Mouse (Mus musculus) lung, adult 10 weeks (tissue): ENCODE results near the gene Gm7137. TPM values are rescaled to one million over a fixed set of nuclear protein-coding genes. Genes with fewer than 3 reads are reported as not detected.

ENCODE experiments used
- polyA plus RNA-seq: library from polyadenylated mRNA; stranded (reverse); fragments of 350-450 nt; fragmentation: Illumina TruSeq; extraction: RNeasy Lipid Tissue Mini Kit (QIAGEN cat#74804); gene quantifications from one replicate; pipeline ENCODE4 v1.2.3, GENCODE M21; 2014; ENCODE audit warnings: low read depth, low replicate concordance; ENCODE audit not compliant: insufficient read depth

The Gm7137 gene
- polyA plus RNA-seq: not detected

DNA sequence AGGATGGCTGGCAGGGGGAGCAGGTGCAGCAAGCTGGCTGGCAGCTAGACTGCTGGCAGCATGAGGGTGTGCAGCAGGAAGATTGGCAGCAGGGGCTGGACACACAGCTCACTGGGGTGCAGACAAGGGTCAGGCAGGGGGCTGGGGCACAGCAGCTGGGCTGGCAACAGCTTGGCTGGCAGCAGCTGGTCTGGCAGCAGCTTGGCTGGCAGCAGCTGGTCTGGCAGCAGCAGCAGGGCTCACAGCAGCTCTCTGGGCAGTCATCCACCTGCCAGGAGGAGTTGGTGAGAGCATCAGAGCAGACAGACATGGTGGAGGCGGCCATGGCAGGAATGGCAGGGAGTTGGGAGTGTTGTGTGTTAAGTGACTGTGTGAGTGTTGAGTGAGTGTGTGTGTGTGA is at the start of gene Gm7137:
Gene Gm7137, minus strand, starts transcription at position 325 of the 400 bp plus-strand sequence.

DNA sequence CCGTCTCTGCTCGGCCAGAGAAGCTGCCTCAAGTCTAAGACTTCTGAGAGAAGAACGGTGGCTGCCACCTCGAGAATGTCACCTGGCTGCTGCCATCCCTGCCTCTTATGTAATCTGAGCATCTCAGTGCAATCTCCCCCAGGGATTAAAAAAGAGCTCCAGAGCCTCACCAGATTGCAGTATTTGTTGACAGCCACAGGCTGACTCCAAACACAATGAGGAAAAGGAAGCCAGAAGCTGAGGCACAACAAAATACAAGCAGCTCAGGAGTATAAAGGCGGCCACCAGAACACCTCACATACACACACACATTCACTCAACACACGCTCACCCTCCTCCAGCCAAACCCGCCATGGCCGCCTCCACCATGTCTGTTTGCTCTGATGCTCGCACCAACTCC is 47.6 kb upstream of the Gm7137 start, which contains the start of gene Krtap10-10:
Gene Krtap10-10, plus strand, starts transcription at position 301 of the 400 bp plus-strand sequence.

DNA sequence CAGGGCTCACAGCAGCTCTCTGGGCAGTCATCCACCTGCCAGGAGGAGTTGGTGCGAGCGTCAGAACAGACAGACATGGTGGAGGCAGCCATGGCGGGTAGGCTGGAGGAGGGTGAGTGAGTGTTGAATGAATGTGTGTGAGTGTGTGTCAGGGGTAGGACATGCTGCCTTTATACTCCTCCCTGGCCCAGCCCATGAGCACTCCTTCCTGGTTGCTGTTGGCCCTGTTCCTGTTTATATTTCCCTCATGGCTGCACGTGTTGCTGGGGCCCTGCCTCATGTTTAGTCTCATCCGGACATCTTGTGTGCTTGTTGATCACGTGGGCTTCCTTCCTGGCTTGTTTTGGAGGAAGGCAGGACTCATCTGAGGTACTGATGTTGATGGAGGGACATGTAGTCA is 39.0 kb upstream of the Gm7137 start, which contains the start of gene Krtap10-4:
Gene Krtap10-4, minus strand, starts transcription at position 145 of the 400 bp plus-strand sequence.

DNA sequence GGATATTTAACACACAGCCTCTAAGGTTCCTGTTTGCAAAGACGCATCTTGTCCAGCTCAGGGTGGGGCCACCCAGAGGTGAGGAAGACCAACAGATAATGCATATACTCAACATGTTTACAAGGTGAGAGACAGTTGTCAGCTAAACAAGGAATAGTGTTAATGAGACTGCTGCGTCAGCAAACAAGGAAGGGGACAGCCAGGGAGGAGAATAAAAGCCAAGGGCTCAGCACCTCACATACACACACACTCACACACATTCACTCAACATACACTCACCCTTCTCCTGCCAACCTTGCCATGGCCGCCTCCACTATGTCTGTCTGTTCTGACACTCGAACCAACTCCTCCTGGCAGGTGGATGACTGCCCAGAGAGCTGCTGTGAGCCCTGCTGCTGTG is 26.4 kb upstream of the Gm7137 start, which contains the start of gene Gm2696:
Gene Gm2696, plus strand, starts transcription at position 301 of the 400 bp plus-strand sequence.

DNA sequence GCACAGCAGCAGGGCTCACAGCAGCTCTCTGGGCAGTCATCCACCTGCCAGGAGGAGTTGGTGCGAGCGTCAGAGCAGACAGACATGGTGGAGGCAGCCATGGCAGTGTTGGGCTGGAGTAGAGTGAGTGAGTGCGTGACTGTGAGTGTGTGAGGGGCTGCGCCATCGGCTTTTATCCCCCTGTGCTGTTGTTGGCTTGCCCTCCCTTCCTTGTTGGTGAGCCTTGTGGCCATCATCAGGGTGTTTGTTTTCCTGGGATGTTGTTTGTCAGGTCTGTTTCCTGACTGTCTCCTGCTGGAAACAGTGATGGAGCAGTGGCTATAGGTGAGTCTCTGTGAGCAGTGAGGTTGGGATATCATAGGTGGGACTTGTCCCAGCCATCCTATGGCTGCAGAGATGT is 23.7 kb upstream of the Gm7137 start, which contains the start of gene Gm9507:
Gene Gm9507, minus strand, starts transcription at position 101 of the 400 bp plus-strand sequence.

DNA sequence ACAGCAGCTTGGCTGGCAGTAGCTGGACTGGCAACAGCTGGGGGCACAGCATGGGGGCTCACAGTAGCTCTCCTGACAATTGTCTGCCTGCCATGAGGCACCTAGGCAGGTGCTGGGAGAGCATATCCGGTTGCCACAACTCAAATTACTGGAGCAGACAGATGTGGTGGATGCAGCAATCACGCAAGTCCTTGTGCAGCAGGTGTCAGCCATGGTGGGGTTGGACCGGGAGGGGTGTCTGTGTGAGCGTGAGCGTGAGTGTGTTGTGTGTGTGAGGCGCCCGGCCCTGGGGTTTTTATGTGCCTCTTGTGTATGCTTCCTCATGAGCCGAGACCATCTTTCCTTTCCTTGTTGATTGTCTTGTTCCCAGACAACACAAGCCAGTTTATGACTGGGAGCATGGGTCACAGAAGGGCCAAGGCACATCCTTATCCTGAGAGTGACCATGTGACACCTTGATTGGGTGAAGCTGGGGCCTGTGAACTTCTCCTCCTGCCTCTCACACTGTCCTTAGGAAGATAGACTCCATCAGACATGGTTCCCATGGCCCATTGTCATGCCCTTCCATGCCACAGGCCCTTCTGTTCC is 11.0 kb upstream of the Gm7137 start, which contains the start of gene Gm19668:
Gene Gm19668, minus strand, starts transcription at position 213 of the 588 bp plus-strand sequence.

DNA sequence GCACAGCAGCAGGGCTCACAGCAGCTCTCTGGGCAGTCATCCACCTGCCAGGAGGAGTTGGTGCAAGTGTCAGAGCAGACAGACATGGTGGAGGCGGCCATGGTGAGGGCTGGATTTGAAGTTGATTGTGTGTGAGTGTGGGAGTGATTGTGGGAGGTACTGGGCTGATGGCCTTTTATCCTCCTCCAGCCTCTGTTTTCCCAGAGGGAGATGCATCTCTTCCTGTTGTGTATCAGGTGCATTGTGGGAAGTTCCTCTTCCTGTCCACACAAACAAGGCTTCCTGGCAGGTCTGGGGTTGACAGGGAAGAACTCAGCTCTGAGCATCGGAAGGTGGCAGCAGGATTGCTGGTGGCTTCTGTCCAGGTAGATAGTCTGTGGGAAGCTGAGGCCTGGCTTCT is 7.0 kb upstream of the Gm7137 start, which contains the start of gene Gm9639:
Gene Gm9639, minus strand, starts transcription at position 101 of the 400 bp plus-strand sequence.

DNA sequence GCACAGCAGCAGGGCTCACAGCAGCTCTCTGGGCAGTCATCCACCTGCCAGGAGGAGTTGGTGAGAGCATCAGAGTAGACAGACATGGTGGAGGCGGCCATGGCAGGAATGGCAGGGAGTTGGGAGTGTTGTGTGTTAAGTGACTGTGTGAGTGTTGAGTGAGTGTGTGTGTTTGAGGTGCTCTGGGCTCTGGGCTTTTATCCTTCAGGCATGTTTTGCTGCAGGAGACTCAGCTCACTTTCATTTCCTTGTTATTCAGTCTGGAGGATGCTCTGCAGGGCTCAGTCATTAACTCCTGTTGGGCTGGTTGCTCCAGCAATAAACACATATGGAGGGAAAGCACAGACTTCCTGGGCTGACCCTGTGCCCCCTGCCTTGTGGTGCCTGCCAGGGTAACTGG is 5.6 kb downstream of the Gm7137 start, which contains the start of gene Gm3250:
Gene Gm3250, minus strand, starts transcription at position 101 of the 400 bp plus-strand sequence.

DNA sequence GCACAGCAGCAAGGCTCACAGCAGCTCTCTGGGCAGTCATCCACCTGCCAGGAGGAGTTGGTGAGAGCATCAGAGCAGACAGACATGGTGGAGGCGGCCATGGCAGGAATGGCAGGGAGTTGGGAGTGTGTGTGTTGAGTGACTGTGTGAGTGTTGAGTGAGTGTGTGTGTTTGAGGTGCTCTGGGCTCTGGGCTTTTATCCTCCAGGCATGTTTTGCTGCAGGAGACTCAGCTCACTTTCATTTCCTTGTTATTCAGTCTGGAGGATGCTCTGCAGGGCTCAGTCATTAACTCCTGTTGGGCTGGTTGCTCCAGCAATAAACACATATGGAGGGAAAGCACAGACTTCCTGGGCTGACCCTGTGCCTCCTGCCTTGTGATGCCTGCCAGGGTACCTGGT is 11.2 kb downstream of the Gm7137 start, which contains the start of gene Gm7138:
Gene Gm7138, minus strand, starts transcription at position 101 of the 400 bp plus-strand sequence.

DNA sequence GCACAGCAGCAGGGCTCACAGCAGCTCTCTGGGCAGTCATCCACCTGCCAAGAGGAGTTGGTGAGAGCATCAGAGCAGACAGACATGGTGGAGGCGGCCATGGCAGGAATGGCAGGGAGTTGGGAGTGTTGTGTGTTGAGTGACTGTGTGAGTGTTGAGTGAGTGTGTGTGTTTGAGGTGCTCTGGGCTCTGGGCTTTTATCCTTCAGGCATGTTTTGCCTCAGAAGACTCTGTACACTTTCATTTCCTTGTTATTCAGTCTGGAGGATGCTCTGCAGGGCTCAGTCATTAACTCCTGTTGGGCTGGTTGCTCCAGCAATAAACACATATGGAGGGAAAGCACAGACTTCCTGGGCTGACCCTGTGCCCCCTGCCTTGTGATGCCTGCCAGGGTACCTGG is 16.8 kb downstream of the Gm7137 start, which contains the start of gene Gm3238:
Gene Gm3238, minus strand, starts transcription at position 101 of the 400 bp plus-strand sequence.

DNA sequence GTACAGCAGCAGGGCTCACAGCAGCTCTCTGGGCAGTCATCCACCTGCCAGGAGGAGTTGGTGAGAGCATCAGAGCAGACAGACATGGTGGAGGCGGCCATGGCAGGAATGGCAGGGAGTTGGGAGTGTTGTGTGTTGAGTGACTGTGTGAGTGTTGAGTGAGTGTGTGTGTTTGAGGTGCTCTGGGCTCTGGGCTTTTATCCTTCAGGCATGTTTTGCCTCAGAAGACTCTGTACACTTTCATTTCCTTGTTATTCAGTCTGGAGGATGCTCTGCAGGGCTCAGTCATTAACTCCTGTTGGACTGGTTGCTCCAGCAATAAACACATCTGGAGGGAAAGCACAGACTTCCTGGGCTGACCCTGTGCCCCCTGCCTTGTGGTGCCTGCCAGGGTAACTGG is 28.4 kb downstream of the Gm7137 start, which contains the start of gene Gm3233:
Gene Gm3233, minus strand, starts transcription at position 101 of the 400 bp plus-strand sequence.

DNA sequence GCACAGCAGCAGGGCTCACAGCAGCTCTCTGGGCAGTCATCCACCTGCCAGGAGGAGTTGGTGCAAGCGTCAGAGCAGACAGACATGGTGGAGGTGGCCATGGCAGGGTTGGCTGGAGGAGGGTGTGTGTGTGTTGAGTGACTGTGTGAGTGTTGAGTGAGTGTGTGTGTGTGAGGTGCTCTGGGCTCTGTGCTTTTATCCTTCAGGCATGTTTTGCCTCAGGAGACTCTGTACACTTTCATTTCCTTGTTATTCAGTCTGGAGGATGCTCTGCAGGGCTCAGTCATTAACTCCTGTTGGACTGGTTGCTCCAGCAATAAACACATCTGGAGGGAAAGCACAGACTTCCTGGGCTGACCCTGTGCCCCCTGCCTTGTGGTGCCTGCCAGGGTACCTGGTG is 36.7 kb downstream of the Gm7137 start, which contains the start of gene Gm9736:
Gene Gm9736, minus strand, starts transcription at position 101 of the 400 bp plus-strand sequence.

DNA sequence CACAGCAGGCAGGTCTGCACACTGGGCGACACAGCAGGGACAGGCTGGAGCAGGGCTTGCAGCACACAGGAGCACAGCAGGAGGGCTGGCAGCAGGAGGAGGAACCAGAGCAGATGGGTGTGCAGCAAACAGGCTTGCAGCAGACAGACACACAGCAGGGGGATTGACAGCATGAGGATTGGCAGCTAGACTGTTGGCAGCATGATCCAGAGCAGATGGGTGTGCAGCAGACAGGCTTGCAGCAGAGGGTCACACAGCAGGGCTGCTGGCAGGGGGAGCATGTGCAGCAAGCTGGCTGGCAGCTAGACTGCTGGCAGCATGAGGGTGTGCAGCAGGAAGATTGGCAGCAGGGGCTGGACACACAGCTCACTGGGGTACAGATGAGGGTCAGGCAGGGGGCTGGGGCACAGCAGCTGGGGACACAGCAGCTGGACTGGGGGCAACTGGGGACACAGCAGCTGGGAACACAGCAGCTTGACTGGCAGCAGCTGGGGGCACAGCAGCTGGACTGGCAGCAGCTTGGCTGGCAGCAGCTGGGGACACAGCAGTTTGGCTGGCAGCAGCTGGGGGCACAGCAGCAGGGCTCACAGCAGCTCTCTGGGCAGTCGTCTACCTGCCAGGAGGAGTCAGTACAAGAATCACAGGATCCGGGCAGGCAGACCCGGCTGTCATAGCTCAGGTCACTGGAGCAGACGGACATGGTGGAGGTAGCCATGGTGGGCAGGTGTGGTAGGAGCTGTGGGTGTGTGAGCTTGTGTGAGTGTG is 45.9 kb downstream of the Gm7137 start, which contains the start of gene Gm18596:
Gene Gm18596, minus strand, starts transcription at position 715 of the 765 bp plus-strand sequence.

Other genes with a start within 250 kb of the Gm7137 start
- gene Pttg1ip, start 206.5 kb downstream of the Gm7137 start, polyA plus RNA-seq: 165 TPM
- gene Sumo3, start 182.1 kb downstream of the Gm7137 start, polyA plus RNA-seq: 119 TPM
- gene Gm49325, start 182.0 kb downstream of the Gm7137 start, polyA plus RNA-seq: 1.5 TPM
- 44.6 TPM for gene Ube2g2, start 165.9 kb downstream of the Gm7137 start, polyA plus RNA-seq
- gene Tspear, start 101.6 kb downstream of the Gm7137 start, polyA plus RNA-seq: not detected
- gene Gm19402, start 97.4 kb downstream of the Gm7137 start, polyA plus RNA-seq: not detected
- not detected for gene Gm9508, start 91.0 kb downstream of the Gm7137 start, polyA plus RNA-seq
- not detected for gene Gm10272, start 81.6 kb downstream of the Gm7137 start, polyA plus RNA-seq
- gene Gm10024, start 76.7 kb downstream of the Gm7137 start, polyA plus RNA-seq: not detected
- not detected for gene Gm10142, start 72.4 kb downstream of the Gm7137 start, polyA plus RNA-seq
- not detected for gene Krtap12-1, start 67.6 kb downstream of the Gm7137 start, polyA plus RNA-seq
- gene Gm10100, start 61.7 kb downstream of the Gm7137 start, polyA plus RNA-seq: not detected
- not detected for gene Gm18596, start 45.6 kb downstream of the Gm7137 start, polyA plus RNA-seq
- gene Gm9736, start 36.8 kb downstream of the Gm7137 start, polyA plus RNA-seq: not detected
- not detected for gene Gm3233, start 28.5 kb downstream of the Gm7137 start, polyA plus RNA-seq
- not detected for gene Gm3238, start 16.9 kb downstream of the Gm7137 start, polyA plus RNA-seq
- gene Gm7138, start 11.3 kb downstream of the Gm7137 start, polyA plus RNA-seq: not detected
- not detected for gene Gm3250, start 5.7 kb downstream of the Gm7137 start, polyA plus RNA-seq
- not detected for gene Gm9639, start 6.9 kb upstream of the Gm7137 start, polyA plus RNA-seq
- gene Gm19668, start 10.9 kb upstream of the Gm7137 start, polyA plus RNA-seq: not detected
- not detected for gene Gm9507, start 23.6 kb upstream of the Gm7137 start, polyA plus RNA-seq
- not detected for gene Gm2696, start 26.5 kb upstream of the Gm7137 start, polyA plus RNA-seq
- gene Krtap10-4, start 38.9 kb upstream of the Gm7137 start, polyA plus RNA-seq: not detected
- not detected for gene Krtap10-10, start 47.7 kb upstream of the Gm7137 start, polyA plus RNA-seq
- gene Gm36176, start 58.6 kb upstream of the Gm7137 start, polyA plus RNA-seq: not detected
- not detected for gene Gm10318, start 64.7 kb upstream of the Gm7137 start, polyA plus RNA-seq
- not detected for gene Gm3285, start 73.8 kb upstream of the Gm7137 start, polyA plus RNA-seq
- 0.40 TPM for gene Lrrc3, start 114.3 kb upstream of the Gm7137 start, polyA plus RNA-seq
- gene Trpm2, start 182.4 kb upstream of the Gm7137 start, polyA plus RNA-seq: 0.96 TPM
- gene 1810043G02Rik, start 190.3 kb upstream of the Gm7137 start, polyA plus RNA-seq: 9.4 TPM
- 21.7 TPM for gene Pfkl, start 221.9 kb upstream of the Gm7137 start, polyA plus RNA-seq